Mouse (Mus musculus) limb, embryonic 12.5 days (tissue): ENCODE data around the gene Enho. TPM values are rescaled to one million over a fixed set of nuclear protein-coding genes. Genes with fewer than 3 reads are reported as not detected.
A peak's percentile ranks its signal among the peaks of the same experiment; 100 is the strongest.

Source experiments
- ATAC-seq: fragments of 200-750 bp; cut with Nextera tagmentation; 2 replicates; pipeline ENCODE4 v1.8.0; 2017; ENCODE audit warnings: low read depth, moderate TSS enrichment; ENCODE audit not compliant: insufficient number of reproducible peaks, insufficient read depth, low FRiP score, low TSS enrichment
- H3K27ac ChIP-seq: fragments of 300-500 bp; sonication (generic); 2 replicates; pipeline ENCODE4 v1.5.1; 2016; ENCODE audit warnings: mild to moderate bottlenecking, moderate library complexity
- H3K27me3 ChIP-seq: fragments of 300-500 bp; sonication (generic); 2 replicates; pipeline ENCODE4 v1.6.1; 2016; ENCODE audit warnings: mild to moderate bottlenecking, moderate library complexity
- H3K36me3 ChIP-seq: fragments of 300-500 bp; sonication (generic); 2 replicates; pipeline ENCODE4 v1.6.1; 2016; ENCODE audit warnings: mild to moderate bottlenecking, moderate library complexity
- H3K4me1 ChIP-seq: fragments of 300-500 bp; sonication (generic); replicated peaks from 2 replicates; pipeline ENCODE4 v1.6.1; 2016
- H3K4me2 ChIP-seq: fragments of 300-500 bp; sonication (generic); 2 replicates; pipeline ENCODE4 v1.6.1; 2016; ENCODE audit warnings: mild to moderate bottlenecking, moderate library complexity
- H3K4me3 ChIP-seq: fragments of 300-500 bp; sonication (generic); replicated peaks from 2 replicates; pipeline ENCODE4 v1.5.1; 2016; ENCODE audit warnings: mild to moderate bottlenecking
- H3K9ac ChIP-seq: fragments of 300-500 bp; sonication (generic); replicated peaks from 2 replicates; pipeline ENCODE4 v1.6.1; 2016; ENCODE audit warnings: mild to moderate bottlenecking, moderate library complexity
- H3K9me3 ChIP-seq: fragments of 300-500 bp; sonication (generic); 2 replicates; pipeline ENCODE4 v1.6.1; 2016; ENCODE audit warnings: mild to moderate bottlenecking, moderate library complexity
- WGBS: fragments of 180-500 bp; shearing (Covaris S2); methylation state at CpG from one replicate; pipeline ENCODE4 v1.1.7; 2016; 5-methylcytosine and 5-hydroxymethylcytosine counted together
- polyA plus RNA-seq: library from polyadenylated mRNA; unstranded; fragments of >200 nt; fragmentation: Nextera tagmentation; extraction: Ambion mirVana; gene quantifications from 2 replicates; pipeline ENCODE4 v1.2.1, GENCODE M21; 2016

Enho gene
- polyA plus RNA-seq, 1 experiment from 2014 or later = 21.9 TPM

GRCm38 (mm10) chr4:41677006-41677629 lies 37.0 kb upstream of the Enho start:
- Histone ChIP-seq H3K36me3 (no peaks in the 10 kb centered on the region), H3K4me3 (no peak overlapping the region), H3K4me1 (peaks cover 43% of the 10 kb centered on the region), H3K4me2 (no peak overlapping the region), H3K27me3 (peaks cover 98% of the 10 kb centered on the region), H3K9me3 (no peaks in the 10 kb centered on the region), H3K9ac (no peak overlapping the region), H3K27ac (no peak overlapping the region)
- ATAC-seq = no peak
- 50% methylated on average over 11 of the region's 13 CpGs for WGBS

GRCm38 (mm10) chr4:41676248-41677005 lies 36.3 kb upstream of the Enho start:
- H3K4me1 ChIP-seq = peaks cover 50% of the 10 kb centered on the region

GRCm38 (mm10) chr4:41673186-41673585 lies 33.1 kb upstream of the Enho start:
- Histone ChIP-seq H3K27ac (no peak overlapping the region), H3K27me3 (peaks cover 100% of the 10 kb centered on the region), H3K4me2 (no peak overlapping the region), H3K4me1 (peaks cover 43% of the 10 kb centered on the region), H3K9ac (no peak overlapping the region), H3K4me3 (no peak overlapping the region), H3K9me3 (no peaks in the 10 kb centered on the region), H3K36me3 (no peaks in the 10 kb centered on the region)
- WGBS = 68% methylated on average over 19 of the region's 19 CpGs
- no peak for ATAC-seq

More at GRCm38 (mm10) chr4:41676248-41677005, 36.3 kb upstream of the Enho start:
- no peak for ATAC-seq
- H3K9me3 ChIP-seq = no peaks in the 10 kb centered on the region
- no peak overlapping the region for H3K9ac ChIP-seq
- no peaks in the 10 kb centered on the region for H3K36me3 ChIP-seq
- WGBS = 60% methylated on average over 17 of the region's 17 CpGs
- no peak overlapping the region for H3K27ac ChIP-seq
- H3K27me3 ChIP-seq = peaks cover 99% of the 10 kb centered on the region
- no peak overlapping the region for H3K4me2 ChIP-seq
- no peak overlapping the region for H3K4me3 ChIP-seq

- Histone ChIP-seq H3K4me1 (peaks cover 41% of the 10 kb centered on the region), H3K4me3 (no peak overlapping the region), H3K9me3 (no peaks in the 10 kb centered on the region), H3K36me3 (no peaks in the 10 kb centered on the region), H3K27me3 (peaks cover 100% of the 10 kb centered on the region), H3K27ac (no peak overlapping the region), H3K9ac (no peak overlapping the region; the same call in 1 of the 2 replicates), H3K4me2 (peak overlapping the region; percentile 36; the same call in 1 of the 2 replicates)
- 15% methylated on average over 8 of the region's 8 CpGs for WGBS
- no peak for ATAC-seq
Observed at GRCm38 (mm10) chr4:41672522-41672963, 32.4 kb upstream of the Enho start.

GRCm38 (mm10) chr4:41671963-41672480 lies 31.9 kb upstream of the Enho start:
- no peak overlapping the region for H3K4me3 ChIP-seq
- no peaks in the 10 kb centered on the region for H3K36me3 ChIP-seq
- no peak overlapping the region for H3K27ac ChIP-seq
- ATAC-seq = peak; percentile 23; the same call in 1 of the 2 replicates
- WGBS = 6% methylated on average over 8 of the region's 8 CpGs
- peaks cover 36% of the 10 kb centered on the region for H3K4me1 ChIP-seq
- peaks cover 100% of the 10 kb centered on the region for H3K27me3 ChIP-seq
- peak overlapping the region; percentile 40 for H3K9ac ChIP-seq
- no peaks in the 10 kb centered on the region for H3K9me3 ChIP-seq
- H3K4me2 ChIP-seq = peak overlapping the region; percentile 36

GRCm38 (mm10) chr4:41671500-41671899 lies 31.4 kb upstream of the Enho start:
- peaks cover 30% of the 10 kb centered on the region for H3K4me1 ChIP-seq

GRCm38 (mm10) chr4:41670836-41671235 lies 30.7 kb upstream of the Enho start:
- no peaks in the 10 kb centered on the region for H3K36me3 ChIP-seq
- no peak overlapping the region for H3K4me2 ChIP-seq
- H3K9me3 ChIP-seq = no peaks in the 10 kb centered on the region
- no peak overlapping the region for H3K4me3 ChIP-seq
- no peak overlapping the region for H3K27ac ChIP-seq
- 78% methylated on average over 18 of the region's 18 CpGs for WGBS
- no peak overlapping the region for H3K9ac ChIP-seq
- peaks cover 99% of the 10 kb centered on the region for H3K27me3 ChIP-seq
- H3K4me1 ChIP-seq = peaks cover 24% of the 10 kb centered on the region
- ATAC-seq = no peak

More at GRCm38 (mm10) chr4:41671500-41671899, 31.4 kb upstream of the Enho start:
- no peak overlapping the region for H3K27ac ChIP-seq
- peak overlapping the region; percentile 36 for H3K4me2 ChIP-seq
- no peak overlapping the region for H3K9ac ChIP-seq
- H3K27me3 ChIP-seq = peaks cover 100% of the 10 kb centered on the region
- H3K9me3 ChIP-seq = no peaks in the 10 kb centered on the region
- 0 out of 2 replicates have a peak, but pooled peaks have one; percentile 7 for ATAC-seq
- no peaks in the 10 kb centered on the region for H3K36me3 ChIP-seq
- WGBS = 23% methylated on average over 5 of the region's 5 CpGs
- H3K4me3 ChIP-seq = no peak overlapping the region

GRCm38 (mm10) chr4:41666646-41667045 lies 26.5 kb upstream of the Enho start:
- no peak overlapping the region for H3K9ac ChIP-seq
- no peaks in the 10 kb centered on the region for H3K36me3 ChIP-seq
- H3K4me3 ChIP-seq = no peak overlapping the region
- H3K4me1 ChIP-seq = peaks cover 50% of the 10 kb centered on the region
- 83% methylated on average over 11 of the region's 11 CpGs for WGBS
- ATAC-seq = no peak
- peaks cover 99% of the 10 kb centered on the region for H3K27me3 ChIP-seq
- H3K9me3 ChIP-seq = no peaks in the 10 kb centered on the region
- no peak overlapping the region for H3K4me2 ChIP-seq
- no peak overlapping the region for H3K27ac ChIP-seq

- H3K4me3 ChIP-seq = no peak overlapping the region
- peaks cover 56% of the 10 kb centered on the region for H3K4me1 ChIP-seq
- H3K4me2 ChIP-seq = 0 out of 2 replicates have a peak overlapping the region, but pooled peaks have one; percentile 6
- no peaks in the 10 kb centered on the region for H3K9me3 ChIP-seq
- H3K27me3 ChIP-seq = peaks cover 94% of the 10 kb centered on the region
- WGBS = 3% methylated on average over 5 of the region's 8 CpGs
- no peak for ATAC-seq
- H3K9ac ChIP-seq = peak overlapping the region; percentile 45
- no peaks in the 10 kb centered on the region for H3K36me3 ChIP-seq
- H3K27ac ChIP-seq = peak overlapping the region; percentile 56; the same call in 1 of the 2 replicates
Observed at GRCm38 (mm10) chr4:41665009-41665675, 25.0 kb upstream of the Enho start.

- Histone ChIP-seq H3K36me3 (no peaks in the 10 kb centered on the region), H3K27ac (no peak overlapping the region), H3K27me3 (peaks cover 94% of the 10 kb centered on the region), H3K4me1 (peaks cover 62% of the 10 kb centered on the region), H3K9me3 (no peaks in the 10 kb centered on the region), H3K4me2 (no peak overlapping the region), H3K4me3 (no peak overlapping the region), H3K9ac (no peak overlapping the region)
- 18% methylated on average over 7 of the region's 7 CpGs for WGBS
- no peak for ATAC-seq
Observed at GRCm38 (mm10) chr4:41664533-41664932, 24.4 kb upstream of the Enho start.

- Histone ChIP-seq H3K27ac (no peak overlapping the region), H3K36me3 (no peaks in the 10 kb centered on the region), H3K4me3 (no peak overlapping the region), H3K9ac (no peak overlapping the region), H3K9me3 (no peaks in the 10 kb centered on the region), H3K4me1 (peaks cover 72% of the 10 kb centered on the region), H3K4me2 (no peak overlapping the region), H3K27me3 (peaks cover 93% of the 10 kb centered on the region)
- WGBS = 7% methylated on average over 8 of the region's 9 CpGs
- ATAC-seq = no peak
Observed at GRCm38 (mm10) chr4:41663614-41664013, 23.5 kb upstream of the Enho start.
